Mouse (Mus musculus): ENCODE results near the gene Tm9sf3.

Tm9sf3 gene

DNA sequence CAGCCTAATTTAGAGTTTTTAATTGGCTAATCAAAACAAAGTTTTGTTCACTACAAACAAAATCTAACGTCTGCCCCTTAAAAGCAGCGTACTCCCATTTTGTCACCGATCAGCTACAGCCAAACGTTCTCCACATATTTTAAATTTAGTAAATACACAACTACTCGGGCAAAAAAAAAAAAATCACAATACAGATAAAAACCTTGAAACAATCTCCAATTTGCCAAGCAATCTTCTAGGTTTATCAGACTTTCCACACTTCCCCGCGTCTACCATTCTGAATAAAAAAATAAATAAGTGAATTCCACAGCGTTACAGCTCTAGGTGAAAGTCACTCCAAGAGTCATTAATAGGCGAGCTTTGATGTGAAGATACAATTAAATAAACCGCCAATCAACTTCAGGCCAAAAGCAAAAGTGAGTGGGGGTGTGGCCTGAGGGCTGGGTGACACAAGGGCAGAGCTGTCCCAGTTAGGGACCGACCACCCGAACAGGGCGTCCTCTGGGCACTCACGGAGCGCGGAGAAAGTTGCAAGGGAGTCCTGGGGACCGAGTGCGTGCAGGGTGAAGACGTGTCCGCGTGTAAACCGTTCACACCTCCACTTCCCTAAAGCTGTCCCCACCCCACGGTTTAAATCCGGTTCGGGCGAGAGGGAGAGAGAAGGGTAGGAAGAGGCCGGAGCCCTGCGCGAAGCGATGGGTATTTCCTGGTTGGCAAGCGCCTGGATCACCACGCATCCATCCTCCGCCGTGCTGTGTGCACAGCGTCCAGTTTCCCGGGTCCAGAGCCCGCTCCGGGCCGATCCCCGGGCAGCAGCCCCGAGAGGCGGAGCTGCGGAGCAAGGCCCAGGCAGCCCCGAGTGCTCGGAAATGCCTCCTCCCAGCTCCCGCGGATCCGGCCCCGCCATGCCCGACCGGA is 826 bp downstream of the Tm9sf3 start:
- DNase-seq (ENCODE audit: low spot score) = peak; percentile 46

DNA sequence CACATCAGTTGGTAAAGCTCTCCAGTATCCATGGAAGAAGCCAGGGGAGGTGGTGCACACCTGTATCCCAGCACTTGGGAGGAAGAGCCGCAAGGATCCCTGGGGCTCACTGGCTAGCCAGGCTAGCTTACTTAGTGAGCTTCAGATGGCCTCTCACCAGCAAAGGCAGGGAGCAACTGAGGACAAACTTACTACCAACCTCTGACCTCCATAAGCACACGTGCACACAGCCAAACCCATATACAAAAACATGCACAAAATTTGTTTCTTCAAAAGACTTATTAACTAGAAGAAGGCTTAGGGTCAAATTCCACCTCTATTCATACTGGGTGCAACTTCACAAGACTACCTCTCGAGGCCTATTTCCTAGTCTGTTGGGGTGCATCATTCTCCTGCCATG is 3.1 kb downstream of the Tm9sf3 start:
- no peak for DNase-seq (ENCODE audit: low spot score)

DNA sequence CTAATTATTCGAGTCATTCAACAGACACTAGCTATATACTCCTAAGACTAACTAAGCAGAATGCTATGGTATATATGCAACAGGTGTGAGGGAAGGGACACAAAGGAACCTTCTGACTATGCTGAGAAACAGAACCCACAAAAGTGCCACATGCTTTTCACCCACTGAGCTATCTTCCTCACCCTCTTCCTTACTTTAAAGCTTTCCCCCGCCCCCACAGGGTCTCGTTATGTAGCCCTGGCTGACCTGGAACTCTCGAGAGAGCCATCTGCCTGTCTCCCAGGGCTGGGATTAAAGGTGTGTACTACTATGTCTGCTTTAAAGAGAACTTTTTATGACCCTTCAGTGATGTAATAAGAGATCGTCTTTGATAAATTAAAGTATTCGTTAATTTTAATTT is 4.5 kb downstream of the Tm9sf3 start:
- no peak for DNase-seq (ENCODE audit: low spot score)

DNA sequence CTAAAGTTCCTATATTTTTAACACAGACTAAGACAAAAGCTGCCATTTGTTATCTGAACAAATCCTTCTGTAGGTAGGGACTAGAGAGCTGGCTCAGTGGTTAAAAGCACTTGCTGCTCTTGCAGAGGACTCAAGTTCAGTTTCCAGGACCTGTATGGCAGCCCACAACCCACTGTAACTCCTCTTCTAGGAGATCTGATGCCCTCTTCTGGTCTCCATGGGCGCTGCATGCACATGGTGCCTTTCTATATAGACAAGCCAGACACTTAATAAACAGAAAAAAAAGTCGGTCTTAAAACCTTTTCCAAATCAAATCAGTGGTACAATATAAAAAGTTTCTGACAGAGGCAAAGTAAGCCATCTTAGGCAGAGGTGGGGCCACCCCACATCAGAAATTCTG is 5.1 kb downstream of the Tm9sf3 start:
- DNase-seq (ENCODE audit: low spot score) = peak; percentile 28

DNA sequence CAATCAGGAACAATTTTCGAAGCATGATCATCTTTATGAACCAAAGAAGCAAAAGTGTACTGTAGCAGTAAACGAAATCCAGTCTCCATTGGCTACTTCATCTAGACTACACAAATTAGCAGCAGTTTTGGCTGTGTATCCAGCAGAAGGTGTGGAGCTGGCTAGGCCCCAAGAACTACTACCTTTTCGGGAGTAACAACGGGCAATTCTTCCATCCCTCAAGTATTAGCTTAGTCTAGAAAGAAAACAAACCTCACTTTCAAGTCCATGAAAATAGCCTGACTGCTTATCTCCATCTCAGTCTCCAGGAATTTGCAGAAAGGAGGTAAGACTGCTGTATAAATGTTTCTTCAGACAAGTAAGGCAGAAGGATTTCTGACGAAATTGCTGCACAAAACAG is 9.2 kb downstream of the Tm9sf3 start:
- no peak for DNase-seq (ENCODE audit: low spot score)

DNA sequence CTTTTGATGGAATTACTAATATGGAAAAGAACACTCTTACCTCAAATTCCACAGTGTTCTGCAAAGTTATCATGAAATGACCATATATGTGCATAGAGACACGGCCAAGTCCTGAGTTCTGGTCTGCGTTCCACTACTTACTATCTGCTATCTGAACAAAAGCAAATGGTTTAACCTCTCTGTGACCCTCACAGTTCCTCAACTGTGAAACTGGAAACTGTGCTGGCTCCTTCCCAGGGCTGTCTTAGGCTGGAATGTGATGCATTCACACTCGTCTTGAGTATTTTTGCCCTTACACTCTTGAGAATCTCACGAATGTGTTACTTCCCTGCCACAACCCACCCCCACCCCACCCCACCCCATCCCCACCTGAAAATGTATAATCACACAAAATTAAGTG is 14.8 kb downstream of the Tm9sf3 start:
- no peak for DNase-seq (ENCODE audit: low spot score)

DNA sequence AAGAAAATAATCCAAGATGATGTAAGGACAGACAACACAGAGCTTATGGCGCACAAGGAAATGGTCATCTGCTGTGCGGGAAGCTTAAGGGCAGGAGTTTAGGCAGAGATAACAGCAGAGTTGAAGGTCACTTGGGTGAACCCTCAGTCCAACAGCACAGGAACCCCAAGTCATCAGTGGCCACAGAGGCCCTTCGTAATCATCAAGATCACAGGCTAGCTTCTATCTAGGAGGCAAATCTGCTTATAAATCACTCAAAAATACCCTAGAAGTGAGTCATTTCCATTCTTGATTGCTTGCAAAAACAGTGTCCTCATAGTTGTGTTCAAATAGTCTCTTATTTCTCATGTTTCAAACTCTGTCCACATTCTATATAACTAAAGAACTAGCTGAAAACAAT is 15.5 kb downstream of the Tm9sf3 start:
- DNase-seq (ENCODE audit: low spot score) = no peak

DNA sequence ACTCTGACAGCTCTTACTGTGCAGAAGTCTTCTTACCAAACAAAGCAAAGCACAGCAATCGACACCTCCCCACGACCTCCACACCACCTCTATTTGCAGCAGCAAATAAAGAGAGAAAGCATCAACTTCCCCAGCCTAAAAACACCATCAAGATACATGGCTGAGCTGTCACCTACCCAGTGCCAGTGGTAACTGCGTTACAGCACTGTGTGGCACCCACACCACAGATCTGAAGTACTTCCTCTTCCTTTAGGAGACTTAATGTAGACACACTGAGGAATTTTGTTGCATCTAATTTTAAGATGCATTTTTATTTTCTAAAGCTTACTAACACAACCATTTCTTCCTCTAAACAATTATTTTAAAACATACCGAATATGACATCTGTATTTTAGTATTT is 17.5 kb downstream of the Tm9sf3 start:
- no peak for DNase-seq (ENCODE audit: low spot score)

DNA sequence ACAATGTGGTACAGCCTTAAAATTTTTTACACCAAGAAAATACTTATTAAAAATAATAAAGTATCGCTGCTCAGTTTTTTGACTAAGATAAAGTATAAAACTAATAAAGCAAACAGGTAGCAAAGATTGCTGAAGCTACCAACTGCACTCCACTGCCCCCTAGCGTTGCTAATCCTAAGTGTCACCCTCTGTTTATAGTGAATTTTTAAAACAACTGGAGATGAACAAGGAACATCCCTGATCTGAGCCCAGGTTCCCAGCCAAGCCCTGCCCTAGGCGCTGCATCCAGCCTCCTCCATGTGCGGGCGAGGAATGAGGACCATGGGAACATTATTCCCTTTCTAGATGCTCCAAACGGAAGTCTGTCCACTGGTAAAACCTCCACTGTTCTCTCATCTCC is 19.2 kb downstream of the Tm9sf3 start:
- peak; percentile 24 for DNase-seq (ENCODE audit: low spot score)

DNA sequence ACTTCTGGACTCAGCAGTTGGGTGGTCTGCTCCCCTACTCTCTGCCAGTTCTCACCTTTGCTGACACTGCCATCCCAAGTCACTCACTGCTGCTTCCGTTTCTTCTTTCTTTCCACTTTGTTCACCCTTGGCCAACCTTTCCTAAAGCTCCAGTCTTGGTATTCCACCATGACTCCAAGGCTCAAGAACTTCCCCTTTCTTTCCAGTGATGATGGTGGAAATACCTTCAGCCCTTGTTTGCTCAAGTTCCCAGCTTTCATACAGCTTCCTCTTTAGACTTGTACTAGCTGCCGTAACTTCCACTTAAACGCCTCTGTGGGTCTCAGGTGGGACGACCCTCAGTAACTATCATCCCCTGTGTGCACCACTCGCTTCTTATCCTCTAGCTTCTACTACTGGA is 21.8 kb downstream of the Tm9sf3 start:
- no peak for DNase-seq (ENCODE audit: low spot score)

DNA sequence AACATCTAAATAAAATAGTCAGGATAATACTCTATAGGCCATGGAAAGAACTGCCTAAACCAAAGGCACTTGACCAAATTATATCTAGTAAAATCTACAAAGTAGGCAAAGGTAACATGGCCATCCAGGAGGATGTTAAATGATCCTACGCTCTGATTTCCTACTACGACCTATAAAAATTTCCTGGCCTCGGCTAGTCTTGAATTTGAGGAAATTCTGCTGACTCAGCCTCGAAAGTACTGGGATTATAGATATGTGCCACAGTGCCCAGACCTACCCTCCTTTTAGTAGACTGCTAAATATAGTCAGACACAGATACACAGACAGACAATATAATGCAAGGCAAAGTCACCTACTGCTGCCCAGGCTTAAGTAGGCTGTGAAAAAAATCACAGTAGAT is 30.1 kb downstream of the Tm9sf3 start:
- no peak for DNase-seq (ENCODE audit: low spot score)

DNA sequence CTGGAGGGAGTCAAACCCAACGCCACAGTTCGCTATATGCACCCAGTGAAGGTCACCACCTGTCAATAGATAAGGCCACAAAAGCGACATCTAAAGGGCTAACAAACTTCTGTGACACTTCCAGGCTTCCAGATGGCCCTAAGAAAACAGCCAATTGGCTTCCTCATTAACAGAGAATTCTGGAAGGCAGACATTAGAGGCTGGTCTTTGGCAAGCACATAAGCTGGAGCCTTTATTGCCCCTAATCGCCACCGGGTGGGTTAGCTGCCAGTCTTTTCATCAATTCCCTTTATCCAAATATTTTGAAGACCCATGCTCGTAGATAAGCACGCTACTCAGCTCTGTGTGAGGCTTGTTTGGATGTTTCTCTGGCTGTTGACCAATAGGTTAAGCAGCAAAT is 55.5 kb downstream of the Tm9sf3 start:
- DNase-seq (ENCODE audit: low spot score) = no peak

DNA sequence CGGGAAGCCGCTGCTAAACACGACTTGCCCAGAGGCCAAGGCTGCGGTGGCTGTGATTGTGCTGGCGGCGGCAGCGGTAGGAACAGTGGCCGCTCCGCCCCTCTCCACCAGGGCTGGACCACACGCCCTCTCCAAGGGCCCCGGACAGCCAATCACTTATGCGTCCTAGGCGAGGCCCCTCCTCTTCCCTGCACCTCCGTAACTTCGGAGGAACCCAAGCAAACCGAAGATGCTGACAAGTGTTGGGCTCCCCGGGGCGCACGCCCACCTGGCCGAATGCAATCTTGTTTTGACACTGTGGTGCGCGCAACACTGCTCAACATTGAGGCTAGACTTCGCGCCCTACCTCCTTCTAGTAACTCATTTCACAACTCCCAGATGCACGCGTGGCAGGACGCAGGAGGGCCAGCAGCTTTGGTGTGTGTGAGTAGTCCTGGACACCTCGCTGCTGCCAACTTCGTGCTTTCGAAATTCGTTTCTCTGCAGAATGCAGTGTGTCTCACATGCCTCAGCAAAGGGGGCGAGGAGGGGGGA is 56.9 kb downstream of the Tm9sf3 start, which contains the start of gene Tll2:
Gene Tll2, minus strand, starts transcription at position 25 of the 534 bp plus-strand sequence.
- peak; percentile 6 for DNase-seq (ENCODE audit: low spot score)

DNA sequence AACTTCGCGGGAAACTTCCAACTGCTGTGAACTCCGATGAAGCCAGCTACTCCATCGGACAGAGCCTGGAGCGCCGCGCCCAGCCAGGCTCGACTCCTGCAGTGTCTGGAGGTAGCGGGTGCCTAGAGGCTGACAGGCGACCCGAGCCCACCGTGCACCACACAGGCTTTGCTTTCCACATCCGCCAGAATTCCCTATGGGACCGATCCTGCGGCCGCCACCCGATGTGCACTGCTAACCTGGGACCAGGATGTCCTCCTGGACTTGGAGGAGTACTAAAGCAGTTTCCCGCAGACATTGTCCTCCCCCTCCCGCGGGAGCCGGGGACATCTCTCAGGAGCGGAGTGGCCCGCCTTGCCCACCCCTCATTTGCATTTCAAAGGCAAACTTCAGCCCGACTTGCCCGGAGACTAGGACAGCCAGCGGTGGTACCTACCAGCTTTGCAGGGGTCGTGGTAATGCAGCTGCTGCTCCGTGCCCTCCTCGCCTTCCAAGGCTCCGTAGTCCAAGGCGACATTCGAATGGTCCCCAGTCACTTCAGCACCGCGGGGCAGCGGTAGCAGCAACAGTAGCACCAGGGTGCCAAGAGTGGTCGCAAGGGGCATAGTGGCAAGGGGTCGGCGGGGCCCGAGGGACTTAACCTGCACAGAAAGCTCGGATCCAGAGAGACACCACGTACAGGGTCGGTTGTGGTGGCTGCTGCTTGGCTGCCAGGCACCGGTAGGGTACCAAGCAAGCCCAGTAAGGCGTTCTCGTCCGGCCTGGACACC is 57.6 kb downstream of the Tm9sf3 start:
- no peak for DNase-seq (ENCODE audit: low spot score)

DNA sequence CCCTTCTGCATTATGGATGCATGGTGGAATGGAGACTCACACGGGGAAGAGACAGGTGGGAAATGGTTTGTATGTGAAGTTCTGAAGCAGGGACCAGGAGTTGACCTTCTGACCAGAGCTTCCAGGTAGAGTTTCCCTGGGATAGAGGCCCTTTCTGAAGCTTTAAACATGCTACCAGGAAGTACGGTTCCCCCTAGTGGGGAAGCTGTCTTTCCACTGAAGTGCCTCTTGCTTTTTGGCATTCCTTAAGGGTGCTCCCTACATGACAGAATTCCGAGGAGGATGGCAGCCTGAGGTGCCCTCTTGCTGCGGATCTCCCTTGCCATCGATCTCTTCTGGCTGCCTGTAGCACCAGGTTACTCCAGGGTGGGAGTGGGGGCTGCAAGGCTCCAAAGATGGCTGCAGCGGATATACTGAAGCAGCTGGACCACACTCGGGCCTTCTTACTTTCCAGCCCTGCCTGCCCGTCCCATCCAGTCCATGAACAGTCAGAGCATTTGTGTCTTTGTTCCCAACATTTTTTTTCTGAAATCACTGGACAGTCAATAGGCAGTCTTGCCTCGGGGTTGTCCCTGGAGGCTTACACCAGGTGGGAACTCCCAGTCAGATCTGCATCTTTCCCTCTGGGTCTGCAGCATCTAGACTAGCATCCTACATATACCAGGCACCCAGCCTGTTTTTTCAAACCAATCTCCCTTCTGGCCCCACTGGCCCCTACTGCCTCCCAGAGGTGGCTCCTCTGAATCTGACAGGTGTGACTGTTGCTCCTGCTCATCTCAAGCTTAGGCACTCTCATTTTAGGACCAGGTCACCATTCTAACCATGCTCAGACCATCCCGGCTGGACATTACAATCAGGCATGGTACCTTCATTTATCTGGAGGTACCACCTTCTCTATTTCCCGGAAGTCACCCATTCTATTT is 59.4 kb downstream of the Tm9sf3 start:
- DNase-seq (ENCODE audit: low spot score) = no peak

DNA sequence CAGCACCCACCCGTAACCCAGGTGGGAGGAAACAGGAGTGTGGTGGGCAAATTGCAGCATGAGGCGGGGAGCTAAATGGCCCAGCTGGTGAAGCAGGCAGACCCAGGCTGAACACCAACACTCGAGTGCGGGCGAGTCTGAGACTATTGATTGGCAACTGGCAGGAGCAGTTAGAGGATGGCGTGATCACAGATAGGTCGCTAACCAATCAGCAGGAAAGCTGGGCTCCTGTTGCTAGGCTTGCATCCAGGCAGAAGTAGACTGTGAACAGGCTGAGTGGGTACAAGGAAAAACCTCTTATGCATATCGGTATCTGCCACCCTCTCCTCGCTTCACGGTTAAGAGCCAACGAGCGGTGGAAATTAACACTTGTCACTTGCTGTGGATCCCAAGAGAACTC is 66.2 kb downstream of the Tm9sf3 start:
- DNase-seq (ENCODE audit: low spot score) = no peak

DNA sequence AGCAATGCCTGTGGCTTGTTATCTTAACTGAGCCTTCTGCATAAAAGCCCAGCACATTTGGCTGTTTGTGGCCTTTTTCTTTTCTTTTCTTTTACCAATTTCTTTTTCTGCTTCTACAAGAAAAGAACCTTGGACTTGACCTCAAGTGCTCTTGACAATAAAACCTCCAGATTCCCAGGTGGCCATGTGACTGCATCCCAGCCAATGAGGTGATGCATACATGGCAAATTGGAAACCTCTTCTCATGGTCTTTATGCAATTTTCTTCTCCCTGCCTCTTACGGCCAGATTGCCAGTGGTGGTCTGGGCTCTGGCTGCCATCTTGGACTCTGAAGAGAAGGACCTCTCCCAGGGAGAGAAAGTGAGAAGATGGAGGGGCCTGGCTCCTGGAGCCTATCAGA is 70.4 kb downstream of the Tm9sf3 start:
- no peak for DNase-seq (ENCODE audit: low spot score)

DNA sequence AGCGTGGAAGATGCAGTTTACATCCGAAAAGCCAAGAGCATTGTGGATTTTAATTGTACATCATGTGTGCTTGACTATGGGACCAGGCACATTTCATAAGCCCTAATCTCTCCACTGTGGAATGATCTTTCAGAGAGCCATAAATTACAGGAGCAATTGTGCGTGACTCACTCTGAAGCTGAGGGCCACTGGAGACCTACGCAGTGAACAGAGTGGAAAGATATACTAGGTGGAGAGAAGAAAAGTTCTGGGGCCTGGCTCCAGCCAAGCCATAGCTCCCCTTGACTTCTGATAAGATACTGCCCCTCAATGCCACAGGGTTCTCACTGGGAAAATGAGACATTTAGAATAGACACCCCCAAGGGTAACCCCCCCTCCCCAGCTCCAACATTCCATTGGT is 70.8 kb downstream of the Tm9sf3 start:
- DNase-seq (ENCODE audit: low spot score) = no peak

DNA sequence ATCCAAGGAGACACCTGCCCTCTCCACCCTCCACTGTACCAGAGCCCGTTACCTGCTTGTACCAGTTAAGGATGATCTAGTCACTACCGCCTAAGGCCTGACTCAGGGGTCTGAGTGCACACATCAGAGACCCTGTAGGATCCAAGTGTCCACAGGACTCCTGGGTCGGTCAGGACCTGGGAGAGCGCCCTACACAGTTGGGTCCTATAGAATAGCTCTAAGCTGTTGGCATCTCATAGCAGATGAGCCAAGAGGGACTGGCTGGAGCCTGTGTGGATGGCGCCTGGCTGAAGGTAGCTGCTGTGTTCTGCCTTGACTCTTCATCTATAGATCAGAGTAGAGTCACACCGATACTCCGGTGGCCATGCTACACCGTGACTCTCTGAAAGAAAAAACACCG is 72.1 kb downstream of the Tm9sf3 start:
- no peak for DNase-seq (ENCODE audit: low spot score)

DNA sequence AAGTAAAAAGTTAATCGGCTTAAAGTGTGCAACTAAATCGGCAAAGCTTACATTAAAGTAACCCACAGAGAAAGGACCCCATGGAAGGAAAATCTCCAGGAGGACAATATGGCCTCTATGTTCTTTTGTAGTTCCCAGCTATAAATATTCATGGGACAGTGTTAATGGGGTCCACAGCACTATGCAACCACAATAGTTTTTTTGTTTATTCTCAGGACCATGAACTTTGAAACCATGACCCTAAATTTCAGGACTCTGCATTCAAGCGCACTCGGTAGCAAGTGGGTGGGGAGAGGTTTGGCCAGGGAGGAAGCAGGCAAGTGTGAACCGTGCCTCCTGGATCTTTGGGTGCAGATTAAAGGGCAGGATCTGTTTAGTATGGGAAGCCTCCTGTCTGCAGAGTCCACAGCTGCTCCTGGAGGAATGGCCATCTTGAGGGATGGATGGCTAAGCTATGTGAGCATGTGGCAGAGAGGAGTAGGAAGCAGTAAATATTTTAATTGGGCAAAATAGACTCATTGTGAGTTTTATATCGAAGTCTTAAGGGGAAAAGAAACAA is 72.8 kb downstream of the Tm9sf3 start:
- DNase-seq (ENCODE audit: low spot score) = no peak

DNA sequence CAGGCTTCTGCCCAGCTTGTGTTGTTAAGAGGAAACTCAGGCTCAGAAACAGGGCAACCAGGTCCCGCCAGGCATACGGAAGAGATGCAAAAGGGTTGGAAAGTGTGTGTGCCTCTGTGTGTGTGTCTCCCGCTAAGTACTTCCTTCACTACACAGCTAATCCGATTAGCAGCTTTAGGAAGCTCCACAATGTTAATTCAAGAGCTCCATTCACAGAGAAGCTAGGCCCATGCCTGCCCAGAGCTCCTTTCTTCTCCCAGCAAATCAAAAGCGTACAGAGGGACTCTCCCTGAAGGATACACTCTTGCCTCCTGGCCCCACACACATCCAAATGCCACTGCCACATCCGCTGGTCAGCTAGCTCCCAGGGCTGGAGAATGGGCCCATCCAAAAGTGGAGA is 86.5 kb downstream of the Tm9sf3 start:
- DNase-seq (ENCODE audit: low spot score) = no peak

DNA sequence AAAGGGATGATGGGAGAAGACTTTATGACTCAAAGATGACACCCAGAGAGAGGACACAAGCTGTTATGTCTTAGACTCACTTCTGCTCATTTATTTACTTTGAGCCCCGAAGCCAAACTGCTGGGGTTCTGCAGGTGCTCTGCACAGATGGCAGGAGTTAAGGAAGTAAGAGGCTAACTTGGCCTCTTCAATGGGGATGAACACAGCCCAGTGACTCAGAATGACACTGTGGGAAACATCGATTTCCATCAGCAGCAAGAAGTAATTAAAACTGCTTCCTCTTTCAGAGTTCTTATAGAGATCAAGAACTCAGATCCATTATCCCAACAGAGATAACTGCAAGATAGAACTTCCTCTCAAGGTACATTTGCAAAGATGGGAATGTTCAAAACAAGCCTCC is 86.9 kb downstream of the Tm9sf3 start:
- DNase-seq (ENCODE audit: low spot score) = no peak

Data from MN1 (cell line).